Mouse (Mus musculus) heart, postnatal 0 days (tissue): ENCODE results near the gene Syt12.

ENCODE experiments used
- CTCF ChIP-seq: IDR thresholded peaks from 2 replicates; pipeline ENCODE4 v1.5.1; 2016; ENCODE audit warnings: antibody characterized with exemption, control low read depth, low read depth
- EP300 ChIP-seq: IDR thresholded peaks from 2 replicates; pipeline ENCODE4 v1.6.1; 2016; ENCODE audit warnings: antibody characterized with exemption, low read depth

DNA sequence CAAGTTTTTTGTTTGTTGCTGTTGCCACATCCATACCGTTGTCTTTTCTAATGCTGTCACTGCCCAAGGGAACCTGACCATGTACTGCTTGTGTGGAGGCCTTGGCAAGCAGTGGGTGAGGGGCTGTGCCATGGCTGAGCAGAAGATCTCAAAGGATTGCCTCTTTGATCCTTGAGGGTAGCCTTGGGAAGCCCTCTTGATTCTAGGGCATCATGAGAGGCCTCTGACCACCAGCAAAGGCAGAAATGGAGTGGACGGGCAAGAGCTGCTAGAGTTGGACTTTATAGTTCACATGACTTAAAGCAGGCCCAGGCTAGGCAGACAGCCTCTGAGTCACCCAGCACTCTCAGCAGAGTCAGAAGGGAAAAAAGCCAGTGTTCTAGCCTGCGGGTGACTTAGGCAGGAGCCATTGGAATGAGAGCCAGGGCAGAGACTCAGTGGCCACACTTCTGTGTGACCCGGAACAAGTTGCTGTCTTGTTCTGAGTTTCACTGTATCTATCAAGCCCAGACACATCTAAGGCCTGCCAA lies 47.1 kb downstream of the Syt12 start:
- TF ChIP-seq CTCF: no peak
- no peak for TF ChIP-seq EP300
